Mouse (Mus musculus) mesoderm, embryonic 11.5 days (tissue): ENCODE measurements around the gene Tmem184b.

Experiments used
- DNase-seq: peaks from one replicate; pipeline ENCODE4 v3.0.0-alpha.2; 2012; ENCODE audit warnings: low read depth, low spot score

Tmem184b gene

DNA sequence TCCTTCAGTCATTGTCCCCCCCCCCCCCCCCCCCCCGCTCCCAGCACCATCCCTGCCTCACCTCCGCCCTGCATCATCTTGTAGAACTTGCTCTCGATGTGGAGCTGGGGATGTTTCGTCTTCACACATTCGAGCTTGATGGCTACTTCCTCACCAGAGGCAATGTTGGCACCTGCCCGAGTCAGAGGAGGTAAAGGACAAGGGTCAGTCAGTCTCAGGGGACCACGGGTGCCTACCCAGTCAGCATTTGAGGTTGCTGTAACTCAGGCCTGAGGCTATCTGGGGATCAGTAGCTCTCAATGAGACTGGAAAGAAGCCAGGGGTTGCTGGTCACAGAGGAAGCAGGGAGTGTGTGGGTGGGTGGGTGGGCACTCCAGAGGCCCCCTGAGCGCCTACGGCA lies 26.6 kb upstream of the Tmem184b start:
- no peak for DNase-seq

GRCm38 (mm10) chr15:79429527-79429926 lies 26.2 kb upstream of the Tmem184b start:
- DNase-seq = no peak

DNA sequence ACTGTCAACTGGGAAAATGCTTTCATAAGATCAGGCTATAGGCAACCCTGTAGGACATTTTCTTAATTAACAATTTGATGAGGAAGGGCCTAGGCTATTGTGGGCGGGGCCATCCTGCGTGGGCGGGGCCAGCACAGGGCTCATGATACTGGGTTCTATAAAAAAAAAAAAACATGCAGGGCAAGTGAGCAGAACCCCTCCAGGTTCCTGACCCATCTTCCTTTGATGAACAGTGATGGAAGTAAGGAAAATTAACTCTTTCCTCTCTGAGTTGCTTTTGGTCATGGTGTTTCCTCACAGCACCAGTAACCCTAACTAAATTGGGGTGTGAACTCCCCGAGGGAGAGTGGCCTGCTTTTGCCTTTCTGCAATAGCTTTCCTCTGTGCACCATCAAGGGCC lies 25.2 kb upstream of the Tmem184b start:
- no peak for DNase-seq

DNA sequence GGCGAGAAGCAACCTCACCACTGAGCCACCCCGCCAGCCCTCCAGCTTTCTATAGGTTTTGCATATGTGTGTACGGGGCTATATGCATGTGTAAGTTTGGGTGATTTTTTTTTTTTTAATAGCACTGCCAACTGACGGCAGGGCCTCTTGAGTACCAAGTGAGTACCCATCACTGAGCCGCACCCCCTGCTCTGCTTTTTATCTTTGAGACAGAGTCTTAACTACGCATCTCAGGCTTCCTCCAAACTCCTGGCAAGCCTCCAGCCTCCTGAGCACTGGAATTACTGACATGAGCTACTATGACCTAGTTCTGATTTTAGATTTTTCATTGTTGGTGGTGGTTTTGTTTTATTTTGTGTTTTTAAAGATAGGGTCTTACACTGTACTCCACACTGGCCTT lies 24.1 kb upstream of the Tmem184b start:
- no peak for DNase-seq

DNA sequence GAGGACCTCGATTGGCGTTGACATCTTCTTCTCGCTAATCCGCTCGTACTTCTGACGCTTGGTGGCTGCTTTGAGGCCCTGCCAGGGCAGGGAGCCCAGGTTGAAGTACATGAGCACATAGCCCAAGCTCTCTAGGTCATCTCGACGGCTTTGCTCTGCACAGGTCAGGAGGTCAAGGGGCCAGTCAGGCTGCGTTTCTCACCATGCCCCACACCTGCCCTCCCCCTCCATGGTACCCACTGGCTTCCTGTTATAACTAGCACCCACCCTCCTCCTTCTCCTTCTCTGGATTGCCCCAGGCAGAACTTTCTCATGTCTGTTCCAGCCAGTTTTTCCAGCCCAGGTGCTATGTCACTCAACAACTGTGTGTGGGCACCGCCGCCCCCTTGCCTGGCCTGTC lies 22.1 kb upstream of the Tmem184b start:
- no peak for DNase-seq

DNA sequence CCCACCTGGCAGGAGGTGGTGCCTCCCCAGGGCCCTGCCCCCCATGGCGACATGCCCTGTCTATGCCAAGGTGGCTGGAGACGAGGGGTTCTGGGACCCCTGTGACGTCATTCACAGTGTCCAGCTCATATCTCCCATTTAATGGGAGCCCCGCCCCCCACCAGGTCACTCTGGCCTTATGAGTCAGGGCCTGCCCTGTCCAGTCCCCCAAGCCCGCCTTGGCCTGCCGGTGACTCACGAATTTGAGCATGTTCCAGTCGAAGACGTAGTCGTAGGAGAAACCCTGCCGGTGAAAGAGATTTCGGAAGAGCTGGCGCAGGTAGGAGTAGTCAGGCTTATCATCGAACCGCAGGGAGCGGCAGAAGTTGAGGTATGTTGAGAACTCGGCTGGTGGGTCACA lies 21.2 kb upstream of the Tmem184b start:
- no peak for DNase-seq

DNA sequence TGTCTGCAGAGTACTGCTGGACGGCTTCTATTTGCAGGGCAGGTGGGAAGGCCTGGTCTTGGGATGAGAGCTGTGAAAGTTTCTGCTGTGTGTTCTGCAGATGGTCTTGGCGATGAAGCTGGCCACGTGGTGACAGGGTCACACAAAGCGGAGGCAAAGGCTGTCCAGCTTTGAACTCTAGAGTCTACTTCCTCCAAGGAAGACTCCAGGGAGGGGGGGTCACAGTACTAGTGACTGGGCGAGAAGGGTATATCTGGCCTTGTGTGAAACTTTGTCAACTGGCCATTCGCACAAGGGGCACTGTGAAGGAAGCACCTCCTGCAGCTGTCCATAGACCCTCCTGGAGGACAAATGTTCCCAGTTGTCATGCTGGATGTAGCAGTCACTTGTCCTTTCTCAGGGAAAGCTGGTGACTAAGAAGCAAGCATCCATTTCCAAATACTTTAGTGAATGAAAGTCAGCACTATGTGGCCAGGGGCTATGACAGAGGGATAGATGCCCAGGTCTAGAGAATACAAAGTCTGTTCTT lies 19.4 kb upstream of the Tmem184b start:
- DNase-seq = no peak

GRCm38 (mm10) chr15:79418677-79419076 lies 15.3 kb upstream of the Tmem184b start:
- DNase-seq = no peak

GRCm38 (mm10) chr15:79418265-79418664 lies 14.9 kb upstream of the Tmem184b start:
- no peak for DNase-seq

DNA sequence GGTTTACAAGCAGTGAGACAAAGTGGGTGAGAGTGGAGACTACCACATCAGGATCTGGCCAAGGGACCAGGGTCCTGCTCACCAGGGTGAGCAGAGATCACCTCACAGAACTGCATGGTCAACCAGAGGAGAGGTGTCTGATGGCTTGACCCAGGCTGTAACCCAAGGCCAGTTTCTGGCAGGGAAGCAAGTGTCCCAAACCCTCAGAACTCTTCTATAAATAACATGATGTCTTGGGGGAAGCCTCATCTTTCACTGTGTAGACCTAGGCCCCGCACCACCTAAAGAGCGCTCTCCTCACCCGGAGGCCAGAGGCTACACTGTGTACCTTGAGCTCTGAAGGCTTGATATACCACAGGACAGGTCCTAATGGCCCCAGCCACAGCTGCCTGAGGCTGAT lies 14.0 kb upstream of the Tmem184b start:
- no peak for DNase-seq

- DNase-seq = no peak
Measured at GRCm38 (mm10) chr15:79416460-79417085, 13.2 kb upstream of the Tmem184b start.

DNA sequence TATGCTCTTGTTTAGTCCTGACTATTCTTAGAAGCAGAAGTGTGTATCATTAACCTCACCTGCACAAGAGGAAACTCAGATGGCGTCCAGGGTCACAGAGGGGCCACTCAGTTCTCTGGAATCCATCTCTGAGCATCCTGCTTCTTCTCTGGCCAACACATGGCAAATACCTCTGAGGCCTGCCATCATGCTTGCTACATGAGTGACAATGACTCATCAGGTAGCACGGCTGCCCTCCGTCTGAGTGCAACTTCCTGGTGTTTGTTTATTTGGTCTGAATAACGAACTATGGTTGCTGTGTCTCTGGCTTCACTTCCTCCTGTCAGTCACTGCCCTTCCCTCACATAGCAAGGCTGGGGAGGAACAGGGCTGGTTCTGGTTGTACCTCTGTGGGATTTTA lies 11.1 kb upstream of the Tmem184b start:
- DNase-seq = no peak

DNA sequence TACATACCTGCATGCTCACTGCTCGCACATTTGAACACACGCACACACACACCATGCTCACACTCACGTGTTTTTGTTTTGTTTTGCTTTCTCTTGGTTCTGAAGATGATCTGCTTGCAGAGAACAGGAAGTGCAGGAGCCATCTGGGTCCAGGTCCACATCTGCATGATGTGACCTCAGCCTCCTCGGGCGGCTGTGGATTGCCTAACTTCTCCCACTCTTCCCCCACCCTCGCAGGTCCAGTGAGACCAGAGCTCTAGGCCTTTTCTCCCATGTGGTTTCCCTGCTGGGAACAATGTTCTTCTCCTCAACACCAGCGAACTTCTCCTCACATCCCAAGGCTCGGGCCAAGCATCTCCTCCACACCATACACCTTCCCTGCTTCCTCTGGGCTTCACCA lies 10.4 kb upstream of the Tmem184b start:
- no peak for DNase-seq

DNA sequence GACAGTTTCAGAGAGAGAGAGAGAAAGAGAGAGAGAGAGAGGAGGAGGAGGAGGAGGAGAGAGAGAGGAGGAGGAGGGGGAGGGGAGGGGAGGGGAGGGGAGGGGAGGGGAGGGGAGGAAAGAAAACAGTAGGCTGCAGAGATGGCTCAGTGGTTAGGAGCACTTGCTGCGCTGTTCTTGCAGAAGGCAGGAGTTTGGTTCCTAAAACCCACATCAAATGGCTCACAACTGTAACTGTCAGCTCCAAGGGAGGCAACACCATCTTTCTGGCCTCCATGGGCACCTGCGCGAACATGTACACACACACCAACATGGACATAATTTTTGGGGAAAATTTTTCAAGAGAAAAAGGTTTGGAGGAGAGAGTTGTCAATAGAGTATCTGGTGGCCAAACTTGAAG lies 9.8 kb upstream of the Tmem184b start:
- DNase-seq = no peak

DNA sequence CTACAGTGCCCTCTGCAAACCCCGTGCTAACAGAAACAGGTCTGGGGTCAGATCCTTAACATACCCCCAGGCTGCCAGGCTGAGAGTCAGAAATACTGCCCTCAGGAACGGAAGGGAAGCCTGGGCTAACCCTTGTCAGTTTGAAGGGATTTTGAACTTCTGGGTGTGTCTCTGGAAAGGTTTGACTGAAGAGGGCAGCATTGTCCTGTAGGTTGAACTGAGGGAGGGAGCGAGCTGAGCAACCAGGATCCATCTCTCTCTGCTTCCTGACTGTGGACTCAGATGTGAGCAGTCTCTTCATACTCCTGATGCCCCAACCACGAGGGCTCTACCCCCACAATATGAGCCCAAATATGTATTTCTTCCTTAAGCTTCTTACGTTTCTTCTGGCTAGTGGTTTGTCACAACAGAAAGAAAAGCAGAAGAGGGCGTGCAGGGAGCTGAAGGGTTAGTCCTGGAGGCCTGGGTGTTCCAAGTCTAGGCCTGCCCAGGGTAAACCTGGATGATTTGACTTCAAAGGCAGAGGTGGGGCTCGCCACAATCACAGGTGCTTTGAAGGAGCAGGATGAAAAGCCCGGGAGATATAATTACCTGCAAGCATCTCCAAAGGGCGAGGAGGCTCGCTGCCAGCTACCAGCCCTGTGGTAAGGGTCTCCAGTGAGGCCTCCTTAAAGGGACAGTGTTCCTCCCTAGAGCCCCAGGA lies 8.1 kb upstream of the Tmem184b start:
- DNase-seq = no peak

GRCm38 (mm10) chr15:79409077-79409573 lies 5.8 kb upstream of the Tmem184b start:
- no peak for DNase-seq

- no peak for DNase-seq
Measured at GRCm38 (mm10) chr15:79406564-79406963, 3.2 kb upstream of the Tmem184b start.

DNA sequence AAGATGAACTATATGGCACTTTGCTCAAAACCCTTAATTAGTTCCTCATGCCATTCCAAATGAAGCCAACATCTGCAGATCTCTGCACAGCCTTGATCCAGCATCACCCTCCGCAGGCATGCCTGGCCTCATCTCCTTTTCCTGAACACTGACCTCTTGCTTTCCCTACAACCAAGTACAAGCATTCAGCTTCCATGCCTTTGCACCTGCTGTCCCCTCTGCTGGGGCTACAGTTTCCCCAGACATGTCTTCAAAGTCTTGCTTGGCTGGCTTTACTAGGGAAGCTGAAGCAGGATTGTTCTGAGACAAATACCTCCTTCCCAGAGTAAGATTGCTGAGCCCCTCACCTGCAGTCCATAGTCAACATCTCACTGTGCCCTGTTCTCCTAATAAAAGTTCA lies 908 bp upstream of the Tmem184b start:
- DNase-seq = no peak

- no peak for DNase-seq
Measured at GRCm38 (mm10) chr15:79403763-79404210, 418 bp upstream of the Tmem184b start.

DNA sequence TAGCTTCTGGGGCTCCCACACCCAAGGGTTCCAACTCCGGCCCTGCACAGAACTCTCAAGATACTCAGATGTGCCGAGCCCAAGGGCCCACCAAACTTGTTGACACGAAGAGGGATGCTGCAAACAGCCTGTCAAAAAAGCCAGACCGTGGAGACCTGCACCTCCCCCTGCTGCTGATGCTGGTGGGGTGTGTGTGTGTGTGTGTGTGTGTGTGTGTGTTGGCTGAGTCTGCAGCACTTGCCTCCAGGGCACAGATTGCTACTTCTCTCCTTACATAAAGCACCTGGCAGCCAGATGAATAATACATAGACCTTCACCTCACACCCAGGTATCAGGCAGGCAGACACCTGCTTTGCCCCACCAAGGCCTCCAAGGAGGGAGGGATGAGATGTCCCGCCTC lies 1.2 kb downstream of the Tmem184b start:
- DNase-seq = no peak

- DNase-seq = no peak
Measured at GRCm38 (mm10) chr15:79400975-79401365, 2.4 kb downstream of the Tmem184b start.

DNA sequence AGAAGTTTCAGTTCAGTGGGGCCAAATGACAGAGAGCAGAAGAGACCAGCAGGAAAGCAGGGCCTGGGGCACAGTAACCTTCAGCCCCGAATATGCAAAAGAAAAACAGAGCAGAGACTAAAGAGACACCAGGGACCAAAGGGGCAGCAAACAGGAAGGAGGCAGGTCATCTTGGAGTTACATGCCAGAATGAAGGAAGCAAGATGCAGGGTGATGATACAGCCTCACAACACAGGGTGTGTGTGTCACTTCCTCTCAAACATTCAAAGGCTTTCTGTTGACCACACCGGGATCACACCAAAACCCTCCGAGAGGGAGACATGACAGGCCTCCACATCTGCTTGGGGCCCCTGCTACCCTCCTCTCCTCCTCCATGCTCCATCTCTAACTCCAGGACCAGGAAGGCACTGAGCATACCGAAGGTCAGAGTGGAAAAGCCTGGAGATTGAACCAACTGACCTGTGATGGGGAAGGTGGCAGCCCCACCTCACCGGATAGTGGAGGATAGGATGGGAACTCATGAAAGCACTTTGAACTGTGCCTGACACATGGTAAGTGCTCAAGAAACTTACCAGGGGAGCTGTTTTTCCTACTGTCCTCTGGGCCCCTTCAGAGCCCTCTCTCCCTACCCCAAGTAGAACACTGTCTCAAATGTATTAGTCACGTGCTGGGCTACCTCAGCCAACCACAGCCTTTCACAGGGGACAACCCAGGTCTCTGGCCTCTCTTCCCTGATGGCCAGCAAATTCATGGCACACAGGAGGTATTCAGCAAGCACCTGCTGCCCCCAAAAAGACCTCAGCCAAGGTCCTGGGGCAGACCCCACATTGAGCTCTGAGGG lies 3.0 kb downstream of the Tmem184b start:
- DNase-seq = no peak
